Mouse (Mus musculus) adrenal gland, postnatal 14 days (tissue): ENCODE data around the gene Vwf. TPM values are rescaled to one million over a fixed set of nuclear protein-coding genes. Genes with fewer than 3 reads are reported as not detected.

Source experiments
- DNase-seq: peaks from one replicate; pipeline ENCODE4 v3.0.0; 2021; ENCODE audit warnings: mixed read lengths
- total RNA-seq: library from RNA; stranded (reverse); gene quantifications from 2 replicates; pipeline ENCODE4 v1.2.3, GENCODE M21; 2021

The Vwf gene
- total RNA-seq, 1 experiment from 2014 or later: 18.5 TPM

DNA sequence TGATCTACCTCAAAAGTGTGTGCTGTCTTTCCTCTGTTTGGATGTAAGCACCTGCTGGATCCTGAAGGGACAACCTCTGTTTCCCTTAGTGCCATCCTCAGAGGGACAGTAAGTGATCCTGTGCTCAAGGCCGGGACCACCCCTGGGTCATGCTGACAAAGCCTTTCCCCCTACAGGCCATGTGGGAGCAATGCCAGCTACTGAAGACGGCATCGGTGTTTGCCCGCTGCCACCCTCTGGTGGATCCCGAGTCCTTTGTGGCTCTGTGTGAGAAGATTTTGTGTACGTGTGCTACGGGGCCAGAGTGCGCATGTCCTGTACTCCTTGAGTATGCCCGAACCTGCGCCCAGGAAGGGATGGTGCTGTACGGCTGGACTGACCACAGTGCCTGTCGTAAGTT, 41.7 kb downstream of the Vwf start:
- no peak for DNase-seq

DNA sequence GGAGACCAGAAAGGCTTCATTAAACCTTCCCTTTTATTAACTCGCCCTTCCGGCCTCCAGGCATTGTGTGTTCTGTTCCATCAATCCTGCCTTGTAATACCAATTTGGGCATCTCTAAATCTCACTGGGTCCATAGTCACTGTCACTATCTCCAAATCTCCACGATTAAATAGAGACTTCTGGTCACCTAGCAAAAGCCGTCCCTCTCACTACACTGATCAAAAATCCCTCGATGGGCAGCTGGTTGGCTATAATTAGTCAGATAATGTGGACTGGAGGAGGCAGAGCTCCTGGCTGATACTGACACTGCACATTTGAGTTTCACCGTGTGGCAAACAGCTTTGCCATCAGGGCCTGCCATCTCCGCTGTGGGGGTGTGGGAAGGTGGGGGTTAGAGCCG, 42.5 kb downstream of the Vwf start:
- no peak for DNase-seq

DNA sequence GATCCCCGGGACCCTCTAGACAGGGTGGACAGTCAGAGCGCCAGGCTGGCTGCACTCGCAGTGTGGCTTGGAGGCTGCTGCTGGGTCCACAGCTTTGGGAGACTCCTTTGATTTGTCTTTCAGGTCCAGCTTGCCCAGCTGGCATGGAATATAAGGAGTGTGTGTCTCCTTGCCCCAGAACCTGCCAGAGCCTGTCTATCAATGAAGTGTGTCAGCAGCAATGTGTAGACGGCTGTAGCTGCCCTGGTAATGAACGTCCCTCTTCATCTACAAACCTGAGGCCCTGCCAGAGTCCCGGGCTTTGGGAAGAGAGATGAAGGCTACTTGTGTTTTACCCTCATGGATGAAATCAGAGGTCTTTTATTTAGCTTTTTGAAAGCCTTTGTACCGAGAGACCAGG, 43.5 kb downstream of the Vwf start:
- no peak for DNase-seq

DNA sequence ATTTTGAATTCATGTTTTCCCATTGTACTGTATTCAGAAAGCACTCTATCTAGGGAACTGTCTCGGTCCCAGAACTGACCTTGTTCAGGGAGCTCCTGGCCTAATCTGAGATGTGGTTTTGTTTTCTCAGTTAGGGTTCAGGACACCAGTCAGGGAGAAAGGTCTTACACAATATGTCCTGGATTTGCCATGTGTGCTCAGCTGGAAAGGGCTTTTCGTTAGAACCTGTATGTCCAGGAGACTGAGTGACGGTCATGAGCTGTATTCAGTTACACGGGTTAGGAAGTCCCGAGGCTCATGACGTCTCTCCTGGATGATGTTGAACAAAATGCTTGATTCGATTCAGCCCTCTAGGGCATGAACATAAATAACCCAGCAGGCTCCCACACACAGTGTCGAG, 43.9 kb downstream of the Vwf start:
- DNase-seq: no peak

DNA sequence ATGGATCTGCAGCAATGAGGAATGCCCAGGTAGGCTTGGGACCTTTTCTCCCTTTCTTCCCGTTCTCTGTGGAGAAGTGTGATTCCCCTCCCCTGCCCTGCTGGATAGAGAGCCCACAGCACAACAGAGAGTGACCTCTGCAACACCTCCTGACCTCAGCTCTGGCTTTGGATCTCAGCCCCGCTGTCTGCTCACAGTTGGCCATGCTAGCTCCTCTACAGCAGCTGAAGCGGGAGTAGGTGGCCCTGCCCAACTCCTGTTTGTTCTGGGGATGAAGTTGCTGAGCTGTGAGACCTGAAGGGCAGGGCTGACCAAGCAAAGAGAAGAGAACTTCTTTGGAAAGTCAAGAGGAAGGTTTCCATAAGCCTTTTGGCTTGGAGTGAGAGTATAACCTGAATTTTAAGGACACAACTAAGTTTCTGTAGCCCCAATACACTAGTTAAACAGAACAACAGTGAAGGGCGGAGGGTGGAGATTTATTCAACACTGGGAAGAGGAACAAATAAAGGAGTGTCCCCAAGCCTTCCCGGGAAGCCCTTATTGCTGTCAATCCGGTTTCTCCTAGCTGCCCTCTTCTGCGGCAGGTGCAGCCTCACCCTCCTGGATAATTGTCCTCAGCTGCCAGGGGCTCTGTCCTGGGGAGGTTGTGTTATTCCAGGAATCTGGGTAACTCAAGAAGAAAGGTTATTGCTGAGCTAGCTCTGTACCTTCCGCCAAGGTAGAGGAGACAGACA, 45.2 kb downstream of the Vwf start:
- no peak for DNase-seq

DNA sequence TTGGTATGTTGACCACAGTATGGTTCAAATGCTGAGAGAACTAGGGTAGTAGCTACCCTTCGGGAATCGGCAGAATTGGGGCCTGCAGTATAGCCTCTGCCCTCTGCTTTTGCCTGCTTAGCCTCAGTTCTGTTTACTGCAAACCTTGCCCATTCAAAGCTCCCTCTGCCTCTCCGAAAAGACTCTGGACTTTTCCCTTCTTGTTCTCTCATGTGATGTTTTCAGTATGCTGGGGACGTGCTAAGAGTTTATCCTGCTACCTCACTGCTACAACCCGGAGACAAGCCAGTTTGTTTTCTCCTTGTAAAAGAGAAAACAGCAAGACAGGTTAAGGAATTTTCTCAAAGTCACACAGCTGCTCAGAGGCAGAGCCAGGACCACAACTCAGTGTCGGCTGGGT, 46.0 kb downstream of the Vwf start:
- no peak for DNase-seq

DNA sequence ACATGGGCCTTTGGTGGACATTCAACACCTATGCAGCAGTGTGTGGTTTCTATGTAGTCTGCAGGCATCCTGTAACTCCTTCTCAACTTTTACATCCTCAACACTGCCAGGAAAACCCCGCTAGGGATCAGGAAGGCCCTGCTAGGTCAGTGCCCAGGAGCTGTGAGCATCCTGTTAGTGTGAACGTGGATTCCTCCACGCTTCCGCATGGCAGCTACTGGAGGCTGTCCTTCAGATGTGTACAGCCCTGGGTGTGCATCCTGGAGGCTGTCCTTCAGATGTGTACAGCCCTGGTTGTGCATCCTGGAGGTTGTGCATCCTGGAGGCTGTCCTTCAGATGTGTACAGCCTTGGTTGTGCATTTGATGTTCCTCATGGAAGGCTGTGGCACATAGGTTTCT, 47.7 kb downstream of the Vwf start:
- no peak for DNase-seq

DNA sequence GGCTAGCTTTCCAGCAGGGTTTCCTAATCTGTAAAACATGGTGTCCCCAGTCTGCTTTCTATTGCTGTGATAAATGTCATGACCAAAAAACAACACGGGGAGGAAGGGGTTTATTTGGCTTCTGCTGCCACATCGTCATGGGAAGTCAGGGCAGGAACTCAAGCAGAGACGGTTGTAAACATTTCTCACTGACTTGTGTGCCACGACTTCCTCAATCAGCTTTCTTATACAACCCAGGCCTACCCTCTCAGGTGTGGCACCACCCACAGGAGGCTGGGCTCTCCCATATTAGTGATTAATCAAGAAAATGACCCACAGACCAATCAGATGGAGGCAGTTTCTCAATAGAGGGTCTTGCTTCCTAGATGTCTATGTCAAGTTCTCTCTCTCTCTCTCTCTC, 48.3 kb downstream of the Vwf start:
- DNase-seq: no peak

DNA sequence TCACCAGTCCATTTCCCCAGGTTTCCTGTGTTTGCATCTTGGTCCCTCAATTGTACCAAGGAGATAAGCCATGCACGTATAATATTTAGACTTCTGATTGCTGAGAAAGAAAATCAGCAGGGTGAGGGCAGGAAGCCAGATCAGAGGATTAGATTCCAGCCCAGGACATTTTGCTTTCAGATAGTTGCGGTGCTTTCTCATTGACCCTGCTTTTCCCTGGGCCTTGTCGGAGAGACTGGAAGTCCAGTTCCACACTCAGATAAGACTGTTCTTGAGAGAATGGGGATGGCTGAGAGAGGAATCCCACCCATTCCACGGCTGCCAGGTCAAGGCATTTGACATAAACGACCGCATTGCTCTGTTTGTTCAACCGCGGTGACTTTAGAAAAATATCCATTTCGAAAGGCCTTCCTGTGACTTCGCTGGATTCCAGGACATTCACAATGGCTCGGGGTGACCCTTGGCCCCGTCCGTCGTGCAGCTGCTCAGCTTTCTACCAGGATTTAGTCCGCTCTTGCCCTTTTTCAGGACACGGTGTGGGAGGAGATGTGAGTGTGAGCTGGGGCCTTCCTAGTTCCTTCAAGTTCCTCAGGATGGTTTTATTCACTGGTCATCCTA, 50.2 kb downstream of the Vwf start:
- peak; percentile 51 for DNase-seq

DNA sequence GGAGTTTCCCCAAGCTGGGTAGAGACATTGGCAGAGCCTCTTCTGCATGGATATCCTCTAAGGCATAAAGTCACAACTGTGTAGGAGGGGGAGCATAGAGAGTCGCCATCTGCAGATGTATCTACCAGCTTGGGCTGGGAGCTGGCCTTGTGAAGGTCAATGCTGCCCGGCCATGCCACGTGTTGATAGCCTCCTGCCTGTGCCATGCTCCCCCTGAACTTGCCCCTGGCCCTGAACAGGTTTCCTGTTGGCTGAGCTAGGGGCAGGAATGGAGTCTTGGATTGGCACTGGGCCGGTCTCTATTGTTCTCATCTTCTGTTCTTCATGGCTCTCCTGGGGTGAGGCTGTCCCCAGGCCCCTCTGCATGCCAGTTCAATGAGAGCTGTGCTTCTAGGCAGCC, 51.1 kb downstream of the Vwf start:
- DNase-seq: no peak

DNA sequence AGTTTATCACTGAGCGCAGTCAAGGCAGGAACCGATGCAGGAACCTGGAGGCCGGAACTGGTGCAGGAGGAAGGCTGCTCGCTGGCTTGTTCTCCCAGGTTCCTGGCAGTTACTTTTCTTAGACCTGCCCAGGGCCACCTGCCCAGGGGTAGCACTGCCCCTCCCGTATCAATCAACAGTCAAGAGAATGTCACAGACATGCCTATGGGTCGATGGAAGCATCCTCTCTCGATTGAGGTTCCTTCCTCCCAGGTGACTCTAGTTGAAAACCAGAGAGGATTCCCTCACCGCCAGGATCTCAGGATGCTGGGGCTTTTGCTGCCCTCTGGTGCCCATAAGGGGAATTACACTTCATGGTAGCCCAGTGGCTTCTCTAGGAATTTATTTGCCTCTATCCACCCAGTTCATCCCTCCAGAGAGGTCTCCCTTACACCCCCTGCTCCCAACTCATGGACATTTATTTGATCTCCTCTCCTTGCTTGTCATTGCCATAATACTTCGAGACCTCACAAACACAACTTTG, 53.5 kb downstream of the Vwf start:
- peak; percentile 84 for DNase-seq

DNA sequence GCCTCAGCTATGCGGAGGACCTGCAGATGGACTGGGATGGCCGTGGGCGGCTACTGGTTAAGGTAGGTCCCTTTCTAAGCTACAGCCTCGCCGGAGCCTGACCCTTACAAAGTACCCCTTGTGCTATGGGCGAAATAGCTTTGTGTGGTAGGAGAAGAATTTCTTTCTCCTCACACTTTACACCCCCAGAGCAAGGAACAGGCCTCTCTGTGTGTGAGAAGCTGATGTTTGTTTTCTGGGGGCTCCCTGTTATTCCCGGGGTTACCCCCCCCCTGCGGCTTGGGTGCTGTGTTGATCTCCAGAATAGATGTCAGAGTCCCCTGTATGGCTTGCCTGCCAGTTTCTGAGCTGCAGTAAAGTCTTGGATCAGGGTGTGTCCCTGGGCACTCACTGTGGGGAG, 54.1 kb downstream of the Vwf start:
- no peak for DNase-seq

DNA sequence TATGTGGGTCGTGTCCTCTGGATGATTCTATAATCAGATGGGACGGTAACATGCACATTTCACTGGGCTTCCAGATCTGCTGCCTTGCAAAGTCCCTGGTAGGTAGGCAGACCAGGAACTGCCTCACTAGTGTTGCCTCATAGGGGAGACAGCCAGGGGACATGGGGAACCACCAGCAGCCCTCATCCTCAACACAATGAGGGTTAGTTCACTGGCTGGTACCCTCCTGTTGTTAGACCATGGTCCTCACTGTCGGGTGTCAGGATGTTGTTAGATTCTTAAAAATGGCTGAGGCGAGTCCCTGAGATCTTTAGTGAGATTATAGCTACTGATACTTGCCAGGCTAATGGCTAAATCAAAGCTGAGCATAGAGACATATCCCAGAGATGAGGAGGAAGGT, 54.6 kb downstream of the Vwf start:
- DNase-seq: no peak

DNA sequence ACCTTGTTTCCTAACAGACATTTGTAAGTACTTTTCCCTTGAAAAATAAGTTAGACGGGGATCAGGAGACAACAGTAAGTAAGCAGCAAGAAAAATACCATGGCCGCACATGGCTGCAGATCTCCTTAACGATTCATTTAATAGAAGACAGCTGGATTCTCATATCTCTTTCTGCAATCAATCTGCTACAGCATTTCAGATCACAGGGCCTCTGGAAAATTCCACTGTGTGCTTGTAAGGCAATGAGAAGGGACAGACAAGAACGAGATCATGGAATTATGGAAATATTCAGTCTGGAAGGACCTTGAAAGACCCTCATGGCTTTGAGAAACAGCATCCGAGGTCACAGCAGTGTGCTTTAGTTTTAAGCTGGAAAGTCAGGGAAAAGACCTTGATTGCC, 55.2 kb downstream of the Vwf start:
- no peak for DNase-seq

DNA sequence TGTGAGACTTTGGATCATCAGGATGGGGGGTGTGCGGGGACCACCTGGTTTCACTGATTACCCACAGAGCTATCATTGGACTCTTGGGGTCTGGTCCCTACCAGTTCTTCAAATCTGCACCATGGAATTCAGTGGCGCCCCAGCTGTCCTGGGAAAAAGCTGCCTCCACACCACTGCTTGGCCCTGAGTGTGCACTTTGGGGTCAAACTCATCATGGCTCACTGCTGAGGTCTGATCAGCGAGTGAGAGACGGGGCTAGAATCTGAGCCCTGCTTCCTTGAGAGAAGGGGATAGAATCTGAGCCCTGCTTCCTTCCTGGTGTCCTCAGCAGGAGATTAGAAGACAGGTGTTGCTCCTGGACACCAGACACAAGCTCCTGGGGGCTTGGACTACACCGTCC, 55.8 kb downstream of the Vwf start:
- DNase-seq: no peak

DNA sequence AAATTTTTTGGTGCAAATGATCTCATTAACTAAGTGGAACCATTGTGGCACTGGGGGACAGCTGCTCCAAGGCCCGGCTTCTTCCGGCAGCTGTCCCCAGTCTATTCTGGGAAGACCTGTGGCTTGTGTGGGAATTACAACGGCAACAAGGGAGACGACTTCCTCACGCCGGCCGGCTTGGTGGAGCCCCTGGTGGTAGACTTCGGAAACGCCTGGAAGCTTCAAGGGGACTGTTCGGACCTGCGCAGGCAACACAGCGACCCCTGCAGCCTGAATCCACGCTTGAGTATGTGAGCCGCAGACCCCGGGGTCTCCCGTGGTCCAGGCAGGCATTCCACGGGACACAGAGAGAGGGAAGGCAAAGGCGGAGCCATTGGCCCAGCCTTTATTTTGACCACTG, 56.7 kb downstream of the Vwf start:
- DNase-seq: peak; percentile 93

DNA sequence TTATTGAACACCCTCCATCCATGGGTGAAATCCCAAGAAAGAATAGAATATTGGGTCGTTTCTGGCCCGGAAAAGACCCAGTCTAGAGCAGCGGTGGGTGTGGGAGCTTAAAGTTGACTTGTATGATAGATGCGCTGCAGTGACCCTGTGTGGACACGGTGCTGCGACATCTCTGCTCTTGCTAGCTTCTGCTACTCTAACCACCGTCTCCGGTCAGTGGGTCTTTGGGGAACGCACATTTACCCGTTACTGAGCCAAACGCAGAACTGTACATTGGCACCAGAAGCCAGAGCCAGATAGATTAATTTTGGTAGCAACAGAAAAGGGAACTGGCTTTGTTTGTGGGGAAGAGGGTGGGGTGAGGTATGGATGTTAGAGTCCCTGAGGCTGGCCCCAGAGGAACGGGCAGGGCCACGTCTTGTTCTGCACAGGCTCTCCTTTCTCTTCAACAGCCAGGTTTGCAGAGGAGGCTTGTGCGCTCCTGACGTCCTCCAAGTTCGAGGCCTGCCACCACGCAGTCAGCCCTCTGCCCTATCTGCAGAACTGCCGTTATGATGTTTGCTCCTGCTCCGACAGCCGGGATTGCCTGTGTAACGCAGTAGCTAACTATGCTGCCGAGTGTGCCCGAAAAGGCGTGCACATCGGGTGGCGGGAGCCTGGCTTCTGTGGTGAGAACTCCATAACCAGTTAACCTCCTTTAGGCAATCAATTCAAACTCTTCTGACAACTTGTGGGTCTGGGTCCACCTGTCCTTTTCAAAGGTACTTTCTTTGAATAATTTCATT, 57.3 kb downstream of the Vwf start:
- DNase-seq: no peak

DNA sequence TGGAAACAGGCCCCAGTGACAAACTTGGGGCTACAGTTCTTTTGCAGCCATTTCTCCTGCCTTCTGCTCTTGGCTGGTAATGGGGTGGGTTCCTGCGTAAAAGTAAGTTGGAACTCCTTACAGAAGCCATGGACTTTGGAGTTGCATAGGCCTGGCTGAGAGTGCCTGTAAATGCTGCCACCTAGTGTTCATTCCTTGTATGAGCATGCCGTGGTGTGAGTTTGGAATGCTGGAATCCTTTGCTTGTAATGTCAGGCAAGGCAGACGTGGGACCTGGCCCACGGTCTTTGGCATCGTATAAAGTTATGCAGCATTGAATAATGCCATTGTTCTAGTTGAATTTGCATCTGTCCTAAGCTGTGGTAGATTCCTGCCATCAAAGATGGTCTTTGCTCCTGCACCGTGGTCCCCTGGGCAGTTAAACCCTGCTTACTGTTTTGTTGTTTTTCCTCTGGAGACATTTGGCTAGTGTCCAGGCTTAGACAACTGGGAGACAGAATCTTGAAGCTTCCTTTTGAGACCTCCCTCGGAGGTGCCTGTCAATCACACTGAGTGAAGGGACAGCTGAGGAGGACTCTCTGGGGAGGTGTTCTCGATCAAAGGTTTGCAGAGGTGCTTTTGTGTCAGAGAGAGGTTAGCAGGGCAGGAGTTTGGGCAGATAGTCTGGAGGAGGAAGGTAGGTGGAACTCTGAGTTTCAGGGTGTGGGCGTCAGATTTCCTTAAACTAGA, 58.1 kb downstream of the Vwf start:
- peak; percentile 78 for DNase-seq

DNA sequence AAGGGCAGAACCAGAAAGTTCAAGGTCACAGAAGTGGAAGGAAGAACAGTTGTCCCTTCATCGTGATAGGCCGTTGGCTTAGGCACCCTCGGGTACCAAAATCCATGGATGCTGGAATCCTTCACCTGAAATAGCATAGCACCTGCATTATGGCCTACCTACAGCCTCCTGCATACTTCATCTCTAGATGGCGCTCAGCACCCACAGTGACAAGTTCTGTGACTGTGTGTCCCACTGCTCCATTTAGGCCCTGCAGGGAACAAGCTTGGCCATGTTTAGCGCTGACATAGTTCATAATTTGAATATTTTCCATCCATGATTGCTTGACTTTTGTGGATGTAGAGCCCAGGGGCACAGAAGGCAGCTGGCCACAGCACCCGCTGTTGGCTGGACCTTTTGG, 62.5 kb downstream of the Vwf start:
- DNase-seq: no peak

DNA sequence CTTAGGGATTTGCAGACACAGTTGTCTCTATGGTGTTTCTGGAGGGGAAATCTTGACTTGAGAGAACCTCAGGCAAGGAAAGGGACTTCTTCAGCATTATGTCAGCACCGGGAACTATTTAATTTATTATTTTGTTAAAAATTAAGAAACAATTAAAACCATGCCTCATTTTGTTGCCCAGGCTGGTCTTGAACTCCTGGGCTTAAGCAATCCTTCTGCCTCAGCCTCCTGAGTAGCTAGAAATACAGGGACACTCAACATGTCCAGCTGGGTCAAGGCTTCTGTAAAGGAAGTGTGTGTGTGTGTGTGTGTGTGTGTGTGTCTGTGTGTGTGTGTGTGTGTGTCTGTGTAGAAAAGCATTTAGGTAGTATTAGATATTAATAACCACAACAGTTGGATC, 71.3 kb downstream of the Vwf start:
- no peak for DNase-seq

DNA sequence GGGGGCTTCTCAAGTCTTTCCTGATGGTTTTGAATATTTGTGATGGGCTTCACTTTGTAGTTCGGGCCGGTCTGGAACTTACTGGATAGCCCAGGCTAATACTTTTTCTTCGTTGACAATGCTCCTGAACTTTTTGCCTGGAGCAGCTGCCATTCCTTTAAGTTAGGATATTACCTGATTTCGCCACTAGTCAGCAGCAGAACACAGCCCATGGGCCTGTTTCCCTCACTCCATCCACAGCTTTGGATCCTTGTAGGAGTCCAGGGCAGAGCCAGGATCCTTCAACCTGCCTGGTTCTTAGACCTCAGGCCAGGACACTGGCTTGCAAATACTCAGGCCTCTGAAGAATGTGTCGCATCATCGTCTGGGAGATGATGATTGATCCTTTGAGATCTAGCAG, 74.2 kb downstream of the Vwf start:
- DNase-seq: peak; percentile 53

DNA sequence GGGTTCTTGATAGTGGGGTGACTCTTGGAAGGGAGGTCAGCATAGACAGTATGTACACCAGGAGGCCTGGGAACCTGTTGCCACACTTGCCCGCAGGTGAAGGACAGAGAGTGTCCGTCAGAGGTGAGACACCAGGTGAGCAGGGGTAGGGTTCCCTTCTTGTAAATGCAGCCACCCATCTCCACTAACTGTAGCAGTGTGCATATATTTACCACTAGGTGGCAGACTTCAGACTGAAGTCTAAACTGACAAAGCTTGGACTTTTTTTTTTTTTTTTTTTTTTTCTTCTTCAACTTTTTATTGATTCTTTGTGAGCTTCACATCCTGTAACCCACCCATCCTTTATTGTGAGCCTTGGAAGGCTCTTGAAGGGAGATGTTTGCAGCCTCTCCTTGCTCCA, 75.9 kb downstream of the Vwf start:
- no peak for DNase-seq

DNA sequence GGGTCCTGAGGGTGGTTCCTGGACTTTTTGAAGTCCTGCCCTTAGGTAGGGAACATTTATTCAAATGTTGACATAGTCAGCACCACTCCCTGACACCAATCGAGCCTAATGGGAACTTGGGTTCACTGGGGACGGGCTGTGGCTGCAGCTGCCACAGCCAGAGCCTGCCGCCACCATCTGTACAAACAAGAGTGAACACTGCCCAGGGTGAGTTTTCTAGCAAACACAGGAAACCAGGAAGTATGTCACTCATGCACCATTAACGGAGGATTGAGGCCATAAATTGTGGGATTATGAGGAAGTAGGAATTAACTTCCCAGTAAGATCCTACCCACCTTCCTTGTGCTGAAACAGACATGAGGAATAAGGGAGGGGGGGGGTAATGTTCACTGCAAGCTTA, 93.9 kb downstream of the Vwf start:
- no peak for DNase-seq
